Mouse (Mus musculus): Measurements from ENCODE around the gene Prm2. TPM values are rescaled to one million over a fixed set of nuclear protein-coding genes. Genes with fewer than 3 reads are reported as not detected.
"Not testable (repeated sequence)": the region's sequence is repeated elsewhere in the genome, so short reads cannot be mapped to it uniquely, and the experiment has no call there.

Gene Prm2
- total RNA-seq, 4 experiments from 2014 or later, result not detected

DNA sequence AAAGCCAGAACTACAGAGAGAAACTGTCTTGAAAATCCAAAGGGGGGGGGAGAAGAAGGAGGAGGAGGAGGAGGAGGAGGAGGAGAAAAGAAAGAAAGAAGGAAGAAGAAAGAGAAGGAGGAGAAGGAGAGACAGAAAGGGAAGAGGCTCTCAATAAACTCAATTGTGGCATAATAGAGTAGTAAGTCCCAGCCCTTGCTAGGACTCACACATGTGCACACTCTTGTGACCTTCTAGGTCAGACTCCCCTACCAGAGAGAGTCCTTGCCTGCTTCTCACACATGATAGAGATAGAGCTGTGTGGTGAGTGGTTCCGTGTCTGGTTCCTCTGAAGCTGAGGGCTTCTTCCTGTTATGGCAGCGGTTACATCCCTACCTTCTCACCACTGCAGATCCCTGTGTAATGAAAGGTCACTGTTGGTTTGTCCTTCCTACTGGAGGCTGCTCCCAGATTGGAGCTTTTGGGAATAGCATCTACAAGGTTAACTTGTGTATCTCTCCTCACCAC is 17.0 kb upstream of the Prm2 start, which contains the start of gene Gm11172:
Gm11172 (plus strand) TSS at position 51 of the 507 bp plus-strand sequence.
- no peak for DNase-seq (ENCODE audit: low spot score in 2 of 2)

DNA sequence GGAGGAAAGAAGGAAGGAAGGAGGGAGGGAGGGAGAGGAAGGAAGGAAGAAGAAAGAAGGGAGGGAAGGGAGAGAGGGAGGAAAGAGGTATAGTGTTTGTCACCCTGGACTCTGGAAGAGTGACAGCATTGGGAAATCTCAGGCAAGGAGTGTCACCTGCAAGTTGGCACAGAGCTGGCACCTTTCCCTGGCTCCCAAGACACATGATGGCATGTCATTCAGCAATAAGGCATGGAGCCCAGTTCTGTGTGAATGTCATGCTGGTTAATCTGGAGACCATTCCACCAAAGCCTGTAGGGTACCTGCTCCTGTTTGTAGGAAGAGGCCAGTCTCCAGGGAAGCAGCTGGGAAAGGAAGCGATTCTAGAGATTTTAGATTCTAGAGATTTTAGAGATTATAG is 14.4 kb upstream of the Prm2 start:
- DNase-seq (ENCODE audit: low spot score in 2 of 2), result no peak

GRCm38 (mm10) chr16:10805789-10806527 is 10.0 kb upstream of the Prm2 start, which contains the start of gene Prm1:
Gene Prm1 (minus strand): TSS chr16:10805839.
- DNase-seq (ENCODE audit: low spot score in 2 of 2), result no peak

DNA sequence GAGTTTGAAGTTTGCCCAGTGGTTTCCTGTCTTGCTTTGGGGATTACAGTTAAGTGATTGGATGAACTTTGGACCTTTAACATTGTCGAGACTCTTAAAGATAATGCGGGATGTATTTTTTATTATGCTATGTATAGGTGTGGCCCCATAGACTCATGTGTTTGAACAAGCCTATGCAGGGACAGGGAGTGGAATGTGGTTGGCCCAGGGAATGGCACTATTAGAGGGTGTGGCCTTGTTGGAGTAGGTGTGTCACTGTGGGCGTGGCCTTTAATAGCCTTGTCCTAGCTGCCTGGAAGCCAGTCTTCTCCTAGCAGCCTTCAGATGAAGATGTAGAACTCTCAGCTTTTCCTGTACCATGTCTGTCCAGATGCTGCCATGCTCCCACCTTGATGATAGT is 6.5 kb upstream of the Prm2 start:
- DNase-seq (ENCODE audit: low spot score in 2 of 2), result not testable (repeated sequence)

DNA sequence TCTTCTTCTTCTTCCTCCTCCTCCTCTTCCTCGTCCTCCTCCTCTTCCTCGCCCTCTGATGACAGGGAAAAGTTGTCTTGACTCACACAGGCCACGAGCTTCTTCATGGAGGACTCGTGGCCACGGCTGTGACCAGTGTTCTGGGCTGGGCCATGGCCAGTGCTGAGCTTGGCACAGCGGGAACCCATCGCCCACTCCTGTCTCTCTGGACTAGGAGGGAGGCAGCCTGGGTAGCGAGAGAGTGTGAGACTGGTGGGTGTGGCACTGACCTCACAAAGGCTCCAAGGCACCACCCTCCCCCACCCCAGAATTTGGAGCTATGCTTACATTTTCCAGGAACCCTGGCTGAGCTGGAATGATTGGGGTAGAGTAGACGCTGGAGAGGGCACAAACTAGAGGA is 5.2 kb downstream of the Prm2 start, which contains the start of gene Prm3:
Prm3 (minus strand) TSS at position 213 of the 400 bp plus-strand sequence.
- DNase-seq (ENCODE audit: low spot score in 2 of 2), result no peak

DNA sequence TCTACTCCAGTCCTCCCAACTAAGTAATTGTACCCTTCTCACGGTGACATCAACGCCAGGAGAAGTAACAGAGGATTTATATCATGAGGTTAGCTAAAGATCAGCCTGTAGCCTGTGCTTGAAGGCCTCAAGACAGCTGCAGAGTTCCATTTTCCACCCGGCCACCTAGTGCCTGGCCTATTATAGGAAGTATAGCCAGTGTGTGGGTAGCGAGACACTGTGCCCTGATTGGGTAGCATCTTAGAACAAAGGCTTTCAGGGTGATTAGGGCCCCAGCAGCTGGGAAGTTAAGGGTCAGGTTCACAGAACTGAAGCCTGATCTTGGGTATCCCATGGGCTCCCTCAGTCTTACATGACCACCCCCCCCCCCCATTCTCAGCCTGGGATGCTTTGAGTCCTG is 7.1 kb downstream of the Prm2 start:
- DNase-seq (ENCODE audit: low spot score in 2 of 2), result no peak

DNA sequence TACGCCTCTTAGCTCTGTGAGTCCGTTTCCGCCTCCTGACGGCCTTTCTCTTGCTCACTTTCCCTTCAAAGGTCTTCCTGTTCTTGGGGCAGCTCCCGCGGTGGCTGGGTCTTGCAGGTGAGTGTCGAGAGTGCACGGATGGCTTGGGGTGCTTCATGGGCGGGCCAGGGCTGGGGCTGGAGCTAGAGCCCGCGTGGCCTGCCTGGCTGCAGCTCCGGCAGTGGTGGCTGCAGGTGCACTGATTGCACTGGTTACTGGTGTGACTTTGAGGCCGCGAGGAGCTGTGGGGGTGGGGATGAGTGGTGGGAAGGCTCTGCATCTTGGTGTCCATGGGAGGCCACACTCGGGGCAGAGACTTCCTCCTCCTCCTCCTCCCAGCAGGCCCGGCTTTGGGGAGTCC is 7.7 kb downstream of the Prm2 start, which contains the start of gene Tnp2:
Tnp2 (minus strand) TSS at position 390 of the 400 bp plus-strand sequence.
- DNase-seq (ENCODE audit: low spot score in 2 of 2), result no peak

DNA sequence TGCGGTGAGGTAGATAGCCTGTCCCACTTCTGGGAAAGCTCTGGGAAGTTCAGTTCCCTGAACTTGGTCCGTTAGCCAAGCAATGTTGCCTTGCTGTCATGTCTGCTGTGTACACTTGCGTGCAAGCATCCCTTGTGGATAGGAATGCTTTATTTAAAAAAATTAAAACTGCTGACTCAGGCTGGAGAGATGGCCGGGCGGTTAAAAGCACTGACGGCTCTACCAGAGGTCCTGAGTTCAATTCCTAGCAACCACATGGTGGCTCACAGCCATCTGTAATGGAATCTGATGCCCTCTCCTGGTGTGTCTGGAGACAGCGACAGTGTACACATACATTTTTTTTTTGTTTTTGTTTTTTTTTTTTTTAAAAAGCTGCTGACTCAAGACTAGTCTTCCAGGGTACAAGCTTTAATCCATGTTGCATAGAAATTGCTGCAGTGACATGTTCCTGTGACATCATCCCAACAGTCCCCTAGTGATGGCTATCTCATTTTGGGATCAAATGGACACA is 8.3 kb downstream of the Prm2 start:
- no peak for DNase-seq (ENCODE audit: low spot score in 2 of 2)

GRCm38 (mm10) chr16:10786782-10787547 is 9.0 kb downstream of the Prm2 start:
- no peak for DNase-seq (ENCODE audit: low spot score in 2 of 2)

DNA sequence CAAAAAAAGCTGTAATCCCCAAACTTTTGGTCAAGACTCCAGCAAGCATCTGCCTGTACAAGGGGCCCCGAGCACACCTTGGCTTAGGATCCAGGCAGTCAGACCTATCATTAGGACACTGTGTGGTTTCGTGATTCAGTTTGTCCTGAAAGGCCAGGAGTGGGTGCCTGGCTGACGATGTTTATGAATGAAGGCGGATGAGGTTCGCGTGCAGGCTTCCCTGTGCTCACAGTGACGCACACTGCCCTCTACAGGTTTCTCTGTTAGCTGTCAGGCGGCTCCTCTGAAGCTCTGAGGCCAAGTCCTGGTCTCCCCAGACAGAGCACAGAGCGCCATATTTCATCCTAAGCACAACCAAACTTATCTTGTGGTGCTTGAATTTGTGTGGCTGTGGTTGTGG is 9.6 kb downstream of the Prm2 start:
- peak; percentile 75 to 80 for DNase-seq (ENCODE audit: low spot score in 2 of 2)

DNA sequence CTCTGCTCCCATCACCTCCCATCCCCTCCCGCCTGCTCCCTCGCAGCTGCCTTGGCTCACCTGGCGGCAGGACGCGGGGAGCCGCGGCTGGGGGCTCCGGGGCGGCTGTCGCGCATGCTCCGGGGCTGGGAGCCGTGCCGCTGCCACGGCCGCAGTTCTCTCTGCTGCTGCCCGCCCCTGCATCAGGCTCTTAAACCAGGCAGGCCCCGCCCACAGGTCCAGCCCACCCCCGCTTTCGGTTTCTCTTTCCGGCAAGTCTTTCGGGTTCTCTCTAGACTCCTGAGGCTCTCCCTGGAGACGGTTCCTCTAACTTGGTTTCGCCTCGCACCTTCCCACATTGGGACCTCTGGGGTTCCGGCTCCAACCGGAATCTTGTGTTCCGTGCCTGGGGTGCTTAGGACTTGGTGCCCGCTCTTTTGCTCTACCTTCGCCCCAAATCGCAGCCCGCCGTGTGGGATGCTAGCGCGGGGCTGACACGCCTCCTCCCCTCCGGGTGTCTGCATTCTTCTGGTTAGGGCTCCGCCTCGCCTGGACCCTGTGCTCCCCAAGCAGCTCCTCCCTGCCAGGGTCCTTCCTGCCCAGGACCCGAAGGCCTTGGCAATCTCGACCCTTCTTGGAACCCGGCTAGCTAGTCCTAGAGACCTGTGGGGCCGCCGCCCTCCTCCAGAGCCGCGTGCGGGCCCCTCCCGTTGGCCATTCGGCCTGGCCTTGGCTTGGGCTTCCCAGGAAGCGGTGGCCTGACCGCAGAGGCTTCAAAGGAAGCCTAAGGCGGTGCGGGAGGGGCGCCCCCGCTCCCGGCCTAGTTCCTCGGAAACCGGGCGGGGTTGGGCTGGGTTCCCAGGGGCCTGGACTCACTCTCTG is 10.3 kb downstream of the Prm2 start, which contains the start of gene Socs1:
Socs1 (minus strand) TSS at position 166 of the 861 bp plus-strand sequence.
- peak; percentile 57 to 75 for DNase-seq (ENCODE audit: low spot score in 2 of 2)

DNA sequence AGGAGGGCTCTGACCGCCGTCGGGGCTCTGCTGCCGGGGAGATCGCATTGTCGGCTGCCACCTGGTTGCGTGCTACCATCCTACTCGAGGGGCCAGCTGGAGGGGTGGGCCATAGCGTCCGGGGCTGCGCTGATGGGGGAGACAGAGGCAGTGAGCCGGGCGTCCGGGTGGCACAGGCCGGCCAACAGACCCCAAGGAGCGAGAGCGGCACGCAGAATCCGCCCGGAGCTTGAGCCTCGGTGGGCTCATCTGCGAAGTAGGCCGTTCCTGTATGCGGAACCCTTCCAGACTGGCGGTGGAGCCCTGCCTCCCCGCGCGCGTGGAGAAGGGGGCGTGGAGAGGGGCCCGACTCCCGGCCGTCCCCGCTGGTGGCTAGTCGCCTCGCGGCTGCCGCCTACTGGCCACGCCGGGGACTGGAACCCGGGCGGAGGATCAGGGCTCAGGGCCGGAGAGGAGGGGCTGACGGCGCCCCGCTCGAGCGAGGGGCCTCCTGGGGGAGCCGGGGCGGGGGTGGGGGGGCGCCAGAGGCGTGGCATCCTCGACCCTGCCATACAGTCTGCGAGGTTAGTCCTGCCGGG is 11.1 kb downstream of the Prm2 start:
- DNase-seq (ENCODE audit: low spot score in 2 of 2), result peak; percentile 59 to 81

GRCm38 (mm10) chr16:10783883-10784792 is 11.8 kb downstream of the Prm2 start:
- DNase-seq (ENCODE audit: low spot score in 2 of 2), result no peak

DNA sequence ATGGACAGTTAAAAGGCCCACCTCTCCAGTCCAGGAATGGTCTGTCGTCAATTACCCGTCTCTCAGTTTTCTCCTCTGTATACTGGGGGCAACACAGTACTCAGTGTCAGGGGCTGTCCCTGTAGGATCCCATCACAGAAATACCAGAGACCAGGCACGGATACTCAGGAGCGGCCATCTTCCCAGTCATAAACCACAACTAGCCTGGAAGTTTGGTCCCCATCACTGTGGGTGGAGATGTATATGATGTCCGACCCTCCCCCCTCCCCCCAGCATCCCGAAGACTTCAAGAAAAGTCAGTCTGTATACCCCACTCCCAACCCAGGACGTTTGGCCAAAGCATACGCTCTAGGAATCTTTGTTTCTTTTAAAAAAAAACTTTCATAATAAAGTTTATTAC is 12.5 kb downstream of the Prm2 start:
- no peak for DNase-seq (ENCODE audit: low spot score in 2 of 2)

DNA sequence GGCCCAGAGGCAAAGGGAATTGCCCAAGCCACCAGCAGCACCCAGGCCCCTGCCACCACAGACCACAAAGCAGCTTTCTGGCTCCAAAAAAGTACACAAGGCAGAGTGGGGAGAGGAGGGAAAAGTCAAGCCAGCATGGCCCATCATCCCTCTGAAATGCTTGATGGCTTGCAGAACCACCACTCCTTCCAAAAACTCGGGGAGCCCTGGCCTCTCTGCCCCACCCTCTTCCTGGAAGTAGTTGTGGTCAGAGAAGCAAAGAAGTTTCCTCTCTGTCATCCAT is 12.8 kb downstream of the Prm2 start:
- DNase-seq (ENCODE audit: low spot score in 2 of 2), result no peak

- DNase-seq (ENCODE audit: low spot score in 2 of 2), result no peak
Measured at GRCm38 (mm10) chr16:10782377-10783151, 13.4 kb downstream of the Prm2 start.

DNA sequence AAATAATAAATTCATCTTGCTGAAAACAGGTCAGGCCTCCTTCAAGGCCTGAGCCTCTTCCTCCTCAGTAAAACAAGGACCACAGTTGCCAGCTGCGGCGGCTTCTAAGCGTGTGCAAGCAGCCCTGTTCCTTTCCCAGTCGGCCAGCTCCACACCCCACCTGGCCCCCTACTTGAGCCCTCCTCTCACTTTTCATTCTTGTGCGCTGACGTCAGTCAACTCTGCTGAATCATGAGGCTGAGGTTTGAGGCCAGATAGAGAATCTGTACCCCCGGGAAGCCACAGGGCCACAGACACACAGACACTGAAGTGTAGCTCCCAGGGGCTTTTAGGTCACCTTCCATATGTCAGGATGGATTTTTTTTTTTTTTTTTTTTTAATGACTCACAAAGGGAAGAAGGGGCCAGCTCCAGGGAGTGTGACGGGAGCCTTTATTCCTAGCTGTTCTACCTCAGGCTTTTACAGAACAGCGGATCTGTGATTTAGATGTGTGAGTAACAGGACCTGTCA is 14.0 kb downstream of the Prm2 start:
- DNase-seq (ENCODE audit: low spot score in 2 of 2), result no peak

DNA sequence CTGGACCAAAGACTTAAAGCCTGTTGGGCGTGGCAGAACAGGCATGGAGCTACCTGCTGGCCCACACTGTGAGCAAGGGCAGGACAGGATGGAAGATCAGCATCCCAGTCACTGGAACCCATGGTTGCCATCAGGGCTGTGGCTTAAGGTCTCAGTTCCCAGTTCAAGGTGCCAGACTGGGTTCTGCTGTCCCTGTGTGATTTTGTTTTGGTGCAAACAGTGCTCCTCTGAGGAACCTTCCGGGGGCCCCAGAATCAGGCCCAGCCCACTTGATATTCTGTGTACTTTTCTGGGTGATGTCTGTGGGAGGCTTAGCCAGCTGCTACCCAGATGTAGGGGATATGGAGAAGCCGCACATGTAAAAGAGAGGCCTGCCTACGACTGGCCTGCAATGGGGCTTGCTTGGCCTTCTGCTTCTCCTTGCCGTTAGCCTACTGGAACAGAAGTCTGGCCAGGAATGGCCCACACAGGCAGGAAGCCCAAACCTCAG is 15.3 kb downstream of the Prm2 start:
- DNase-seq (ENCODE audit: low spot score in 2 of 2), result no peak

Data from layer of hippocampus, adult 8-10 months (tissue).